Mouse (Mus musculus): Measurements from ENCODE around the gene Uhrf1bp1. TPM values are rescaled to one million over a fixed set of nuclear protein-coding genes. Genes with fewer than 3 reads are reported as not detected.
"Not testable (repeated sequence)": the region's sequence is repeated elsewhere in the genome, so short reads cannot be mapped to it uniquely, and the experiment has no call there.

Uhrf1bp1 gene
- polyA plus RNA-seq, 1 experiment from 2014 or later = 5.2 TPM

- WGBS = 1% methylated on average over 7 of the region's 9 CpGs
- Histone ChIP-seq H3K4me1 (ENCODE audit: control insufficient read depth, insufficient read depth, low read length) (no peaks in the 10 kb centered on the region), H3K9me3 (replicated peaks; ENCODE audit: control insufficient read depth, low read length) (no peaks in the 10 kb centered on the region), H3K36me3 (replicated peaks; ENCODE audit: control insufficient read depth, insufficient read depth, low read depth, low read length) (no peaks in the 10 kb centered on the region), H3K9ac (replicated peaks; ENCODE audit: low read length) (no peak overlapping the region), H3K4me2 (ENCODE audit: low read depth, low read length) (peak overlapping the region; percentile 56), H3K4me3 (ENCODE audit: low read depth, low read length) (peak overlapping the region; percentile 18), H3K27ac (replicated peaks; ENCODE audit: low read depth, low read length) (no peak overlapping the region), H3K27me3 (ENCODE audit: control insufficient read depth, insufficient read depth, low read length) (no peaks in the 10 kb centered on the region)
- DNase-seq (ENCODE audit: low spot score) (peak; percentile 69), ATAC-seq (replicated peaks; ENCODE audit: insufficient number of reproducible peaks, low FRiP score, low TSS enrichment, low read depth) (no peak; the same call in 1 of the 2 replicates)
Observed at GRCm38 (mm10) chr17:27826908-27827383, 29.3 kb upstream of the Uhrf1bp1 start.

GRCm38 (mm10) chr17:27827511-27827910, 28.7 kb upstream of the Uhrf1bp1 start:
- Histone ChIP-seq H3K4me2 (ENCODE audit: low read depth, low read length) (no peak overlapping the region), H3K27ac (replicated peaks; ENCODE audit: low read depth, low read length) (no peak overlapping the region), H3K9ac (replicated peaks; ENCODE audit: low read length) (no peak overlapping the region), H3K4me1 (ENCODE audit: control insufficient read depth, insufficient read depth, low read length) (no peaks in the 10 kb centered on the region), H3K4me3 (ENCODE audit: low read depth, low read length) (no peak overlapping the region), H3K36me3 (replicated peaks; ENCODE audit: control insufficient read depth, insufficient read depth, low read depth, low read length) (no peaks in the 10 kb centered on the region), H3K27me3 (ENCODE audit: control insufficient read depth, insufficient read depth, low read length) (no peaks in the 10 kb centered on the region), H3K9me3 (replicated peaks; ENCODE audit: control insufficient read depth, low read length) (no peaks in the 10 kb centered on the region)
- ATAC-seq (replicated peaks; ENCODE audit: insufficient number of reproducible peaks, low FRiP score, low TSS enrichment, low read depth) (no peak), DNase-seq (ENCODE audit: low spot score) (no peak)
- WGBS = 24% methylated on average over 6 of the region's 6 CpGs

- no peak for DNase-seq (ENCODE audit: low spot score)
- 58% methylated on average over 7 of the region's 7 CpGs for WGBS
Observed at GRCm38 (mm10) chr17:27830411-27830810, 25.8 kb upstream of the Uhrf1bp1 start.

GRCm38 (mm10) chr17:27837850-27838249, 18.4 kb upstream of the Uhrf1bp1 start, which contains the start of gene Snrpc:
Gene Snrpc (plus strand): TSS chr17:27838150.
- not testable (repeated sequence) for H3K27me3 ChIP-seq (ENCODE audit: control insufficient read depth, insufficient read depth, low read length); H3K4me3 ChIP-seq (ENCODE audit: low read depth, low read length); ATAC-seq (replicated peaks; ENCODE audit: insufficient number of reproducible peaks, low FRiP score, low TSS enrichment, low read depth); H3K4me1 ChIP-seq (ENCODE audit: control insufficient read depth, insufficient read depth, low read length); DNase-seq (ENCODE audit: low spot score); H3K27ac ChIP-seq (replicated peaks; ENCODE audit: low read depth, low read length); H3K4me2 ChIP-seq (ENCODE audit: low read depth, low read length); H3K9me3 ChIP-seq (replicated peaks; ENCODE audit: control insufficient read depth, low read length); H3K9ac ChIP-seq (replicated peaks; ENCODE audit: low read length); H3K36me3 ChIP-seq (replicated peaks; ENCODE audit: control insufficient read depth, insufficient read depth, low read depth, low read length)
- 87% methylated on average over 3 of the region's 4 CpGs for WGBS

More at GRCm38 (mm10) chr17:27830411-27830810, 25.8 kb upstream of the Uhrf1bp1 start:
- Histone ChIP-seq H3K27ac (replicated peaks; ENCODE audit: low read depth, low read length) (no peak overlapping the region), H3K4me2 (ENCODE audit: low read depth, low read length) (no peak overlapping the region), H3K9ac (replicated peaks; ENCODE audit: low read length) (no peak overlapping the region), H3K4me3 (ENCODE audit: low read depth, low read length) (no peak overlapping the region), H3K36me3 (replicated peaks; ENCODE audit: control insufficient read depth, insufficient read depth, low read depth, low read length) (no peaks in the 10 kb centered on the region), H3K27me3 (ENCODE audit: control insufficient read depth, insufficient read depth, low read length) (no peaks in the 10 kb centered on the region), H3K9me3 (replicated peaks; ENCODE audit: control insufficient read depth, low read length) (no peaks in the 10 kb centered on the region), H3K4me1 (ENCODE audit: control insufficient read depth, insufficient read depth, low read length) (no peaks in the 10 kb centered on the region)
- ATAC-seq (replicated peaks; ENCODE audit: insufficient number of reproducible peaks, low FRiP score, low TSS enrichment, low read depth) = no peak

- peak overlapping the region; percentile 63 for H3K4me2 ChIP-seq (ENCODE audit: low read depth, low read length)
- ATAC-seq (replicated peaks; ENCODE audit: insufficient number of reproducible peaks, low FRiP score, low TSS enrichment, low read depth) = peak; percentile 95
- H3K4me3 ChIP-seq (ENCODE audit: low read depth, low read length) = peak overlapping the region; percentile 86
- WGBS = 3% methylated on average over 35 of the region's 35 CpGs
- no peaks in the 10 kb centered on the region for H3K9me3 ChIP-seq (replicated peaks; ENCODE audit: control insufficient read depth, low read length)
- peaks cover 3% of the 10 kb centered on the region; the same call in 1 of the 2 replicates for H3K36me3 ChIP-seq (replicated peaks; ENCODE audit: control insufficient read depth, insufficient read depth, low read depth, low read length)
- DNase-seq (ENCODE audit: low spot score) = peak; percentile 99
- no peak overlapping the region for H3K27ac ChIP-seq (replicated peaks; ENCODE audit: low read depth, low read length)
- H3K4me1 ChIP-seq (ENCODE audit: control insufficient read depth, insufficient read depth, low read length) = no peaks in the 10 kb centered on the region
- H3K27me3 ChIP-seq (ENCODE audit: control insufficient read depth, insufficient read depth, low read length) = no peaks in the 10 kb centered on the region
- peak overlapping the region; percentile 81 for H3K9ac ChIP-seq (replicated peaks; ENCODE audit: low read length)
Observed at GRCm38 (mm10) chr17:27839469-27840252, 16.6 kb upstream of the Uhrf1bp1 start.

GRCm38 (mm10) chr17:27848351-27848750, 7.9 kb upstream of the Uhrf1bp1 start:
- Histone ChIP-seq H3K4me3 (ENCODE audit: low read depth, low read length) (no peak overlapping the region), H3K27me3 (ENCODE audit: control insufficient read depth, insufficient read depth, low read length) (no peaks in the 10 kb centered on the region), H3K9ac (replicated peaks; ENCODE audit: low read length) (no peak overlapping the region), H3K4me2 (ENCODE audit: low read depth, low read length) (no peak overlapping the region), H3K36me3 (replicated peaks; ENCODE audit: control insufficient read depth, insufficient read depth, low read depth, low read length) (peaks cover 11% of the 10 kb centered on the region), H3K4me1 (ENCODE audit: control insufficient read depth, insufficient read depth, low read length) (no peaks in the 10 kb centered on the region), H3K27ac (replicated peaks; ENCODE audit: low read depth, low read length) (no peak overlapping the region), H3K9me3 (replicated peaks; ENCODE audit: control insufficient read depth, low read length) (no peaks in the 10 kb centered on the region)
- DNase-seq (ENCODE audit: low spot score) (no peak), ATAC-seq (replicated peaks; ENCODE audit: insufficient number of reproducible peaks, low FRiP score, low TSS enrichment, low read depth) (no peak)
- WGBS = 93% methylated on average over 1 of the region's 1 CpGs

GRCm38 (mm10) chr17:27851076-27851475, 5.2 kb upstream of the Uhrf1bp1 start:
- Histone ChIP-seq H3K9me3 (replicated peaks; ENCODE audit: control insufficient read depth, low read length) (no peaks in the 10 kb centered on the region), H3K36me3 (replicated peaks; ENCODE audit: control insufficient read depth, insufficient read depth, low read depth, low read length) (peaks cover 6% of the 10 kb centered on the region), H3K4me3 (ENCODE audit: low read depth, low read length) (no peak overlapping the region), H3K27ac (replicated peaks; ENCODE audit: low read depth, low read length) (no peak overlapping the region), H3K27me3 (ENCODE audit: control insufficient read depth, insufficient read depth, low read length) (no peaks in the 10 kb centered on the region), H3K9ac (replicated peaks; ENCODE audit: low read length) (no peak overlapping the region), H3K4me2 (ENCODE audit: low read depth, low read length) (no peak overlapping the region), H3K4me1 (ENCODE audit: control insufficient read depth, insufficient read depth, low read length) (no peaks in the 10 kb centered on the region)
- ATAC-seq (replicated peaks; ENCODE audit: insufficient number of reproducible peaks, low FRiP score, low TSS enrichment, low read depth) = no peak
- 73% methylated on average over 3 of the region's 3 CpGs for WGBS
- no peak for DNase-seq (ENCODE audit: low spot score)
